Mouse (Mus musculus) liver, embryonic 16.5 days (tissue): ENCODE measurements around the gene Ttyh2. TPM values are rescaled to one million over a fixed set of nuclear protein-coding genes. Genes with fewer than 3 reads are reported as not detected.
A peak's percentile ranks its signal among the peaks of the same experiment; 100 is the strongest.

Source experiments
- ATAC-seq: fragments of 200-750 bp; cut with Nextera tagmentation; 2 replicates; pipeline ENCODE4 v1.8.0; 2017; ENCODE audit warnings: low read depth, mild to moderate bottlenecking, moderate number of reproducible peaks, moderate library complexity
- H3K27ac ChIP-seq: fragments of 300-500 bp; sonication (generic); 2 replicates; pipeline ENCODE4 v1.5.1; 2014; ENCODE audit warnings: mild to moderate bottlenecking, low read length
- H3K27me3 ChIP-seq: fragments of 300-500 bp; sonication (generic); 2 replicates; pipeline ENCODE4 v1.6.1; 2014; ENCODE audit warnings: low read depth, low read length, mixed read lengths; ENCODE audit not compliant: control insufficient read depth, insufficient read depth
- H3K36me3 ChIP-seq: fragments of 300-500 bp; sonication (generic); 2 replicates; pipeline ENCODE4 v1.6.1; 2014; ENCODE audit warnings: mild to moderate bottlenecking; ENCODE audit not compliant: control insufficient read depth, insufficient read depth
- H3K4me1 ChIP-seq: fragments of 300-500 bp; sonication (generic); 2 replicates; pipeline ENCODE4 v1.6.1; 2014; ENCODE audit warnings: low read depth, low read length, mixed read lengths; ENCODE audit not compliant: control insufficient read depth
- H3K4me2 ChIP-seq: fragments of 300-500 bp; sonication (generic); 2 replicates; pipeline ENCODE4 v1.6.1; 2014; ENCODE audit warnings: low read depth, low read length, mixed read lengths
- H3K4me3 ChIP-seq: fragments of 300-500 bp; sonication (generic); 2 replicates; pipeline ENCODE4 v1.5.1; 2014; ENCODE audit warnings: low read depth, mild to moderate bottlenecking, low read length
- H3K9ac ChIP-seq: fragments of 300-500 bp; sonication (generic); 2 replicates; pipeline ENCODE4 v1.6.1; 2014; ENCODE audit warnings: low read depth, low read length
- H3K9me3 ChIP-seq: fragments of 300-500 bp; sonication (generic); replicated peaks from 2 replicates; pipeline ENCODE4 v1.6.1; 2016; ENCODE audit warnings: low read length; ENCODE audit not compliant: control insufficient read depth
- WGBS: fragments of 180-500 bp; shearing (Covaris S2); extraction: QIAGEN DNeasy Blood & Tissue Kit; methylation state at CpG from one replicate; pipeline ENCODE4 v1.1.7; 2014; ENCODE audit not compliant: insufficient replicate concordance; 5-methylcytosine and 5-hydroxymethylcytosine counted together
- polyA plus RNA-seq: library from polyadenylated mRNA; unstranded; fragments of >200 nt; fragmentation: Nextera tagmentation; extraction: Ambion mirVana; gene quantifications from 2 replicates; pipeline ENCODE4 v1.2.1, GENCODE M21; 2015

Gene Ttyh2
- 11.5 and 15.3 TPM in 2 replicates for polyA plus RNA-seq

DNA sequence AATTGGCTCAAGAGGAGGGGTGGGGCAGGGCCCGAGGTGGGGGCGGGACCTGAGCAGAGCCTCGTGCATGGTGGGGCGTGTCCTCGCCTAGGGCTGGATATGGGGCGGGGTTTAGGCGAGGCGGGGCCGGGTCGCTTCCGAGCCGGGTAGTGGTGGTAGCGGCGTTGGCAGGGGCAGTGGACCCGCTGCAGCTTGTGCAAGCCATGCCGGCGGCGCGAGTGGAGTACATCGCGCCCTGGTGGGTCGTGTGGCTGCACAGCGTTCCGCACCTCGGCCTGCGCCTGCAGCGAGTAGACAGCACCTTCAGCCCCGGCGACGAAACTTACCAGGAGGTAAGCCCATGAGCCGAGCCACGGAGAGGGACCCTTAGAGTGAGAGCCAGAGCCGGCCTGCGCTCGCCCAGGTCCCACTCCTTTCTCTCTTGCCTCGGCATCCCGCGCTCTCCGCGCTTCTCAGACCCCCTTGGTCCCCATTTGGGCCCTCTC lies at the start of gene Ttyh2:
Ttyh2 (plus strand) TSS at position 91 of the 485 bp plus-strand sequence.
- Histone ChIP-seq H3K36me3 (peaks cover 24% of the 10 kb centered on the region), H3K4me1 (peaks cover 18% of the 10 kb centered on the region), H3K4me2 (peak within 1 kb of the TSS; percentile 87), H3K27me3 (peaks cover 16% of the 10 kb centered on the region), H3K27ac (peak within 1 kb of the TSS; percentile 39), H3K4me3 (peak within 1 kb of the TSS; percentile 67), H3K9me3 (no peaks in the 10 kb centered on the region), H3K9ac (peak within 1 kb of the TSS; percentile 59)
- peak; percentile 92 for ATAC-seq
- WGBS: under 1% methylated on average over 36 of the region's 40 CpGs

DNA sequence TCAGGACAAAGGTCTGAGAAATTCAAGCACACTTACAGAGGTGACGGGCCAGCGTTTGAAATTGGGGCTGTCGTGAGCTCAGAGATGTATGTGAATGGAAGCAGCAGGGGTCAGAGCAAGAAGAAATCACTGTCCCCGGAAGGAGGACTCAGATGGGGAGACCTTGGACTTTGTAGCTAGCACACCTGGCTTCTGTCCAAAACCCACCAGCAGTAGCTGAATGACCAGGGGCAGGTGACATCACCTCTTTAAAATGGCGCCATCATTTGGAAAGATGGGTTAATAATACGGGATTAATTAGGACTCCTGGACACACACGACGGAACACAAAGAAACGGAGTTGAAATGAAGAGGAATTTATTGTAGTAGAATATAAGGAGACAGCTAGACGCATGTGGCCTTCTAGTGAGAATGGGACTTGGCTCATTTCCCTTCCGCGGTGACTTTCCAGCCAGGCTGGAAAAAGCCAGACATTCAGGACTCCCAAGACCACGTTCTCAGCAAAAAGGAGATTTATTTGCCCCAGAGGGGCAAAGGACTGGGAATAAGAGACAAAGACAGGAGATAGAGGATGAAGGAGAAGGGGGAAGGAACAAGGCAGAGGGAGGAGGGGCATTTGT lies 49.0 kb upstream of the Ttyh2 start:
- WGBS: 70% methylated on average over 13 of the region's 13 CpGs
- H3K36me3 ChIP-seq: no peaks in the 10 kb centered on the region
- peaks cover 4% of the 10 kb centered on the region; the same call in 1 of the 2 replicates for H3K9me3 ChIP-seq
- no peak overlapping the region for H3K4me3 ChIP-seq
- H3K4me1 ChIP-seq: no peaks in the 10 kb centered on the region
- H3K4me2 ChIP-seq: no peak overlapping the region
- H3K27ac ChIP-seq: no peak overlapping the region
- H3K27me3 ChIP-seq: no peaks in the 10 kb centered on the region
- no peak overlapping the region for H3K9ac ChIP-seq
- no peak for ATAC-seq

- Histone ChIP-seq H3K4me2 (no peak overlapping the region), H3K4me1 (no peaks in the 10 kb centered on the region), H3K4me3 (no peak overlapping the region), H3K9me3 (peaks cover 4% of the 10 kb centered on the region; the same call in 1 of the 2 replicates), H3K27ac (no peak overlapping the region), H3K9ac (no peak overlapping the region), H3K27me3 (no peaks in the 10 kb centered on the region), H3K36me3 (no peaks in the 10 kb centered on the region)
- 55% methylated on average over 5 of the region's 6 CpGs for WGBS
- no peak for ATAC-seq
Measured at GRCm38 (mm10) chr11:114627036-114627435, 48.2 kb upstream of the Ttyh2 start.

DNA sequence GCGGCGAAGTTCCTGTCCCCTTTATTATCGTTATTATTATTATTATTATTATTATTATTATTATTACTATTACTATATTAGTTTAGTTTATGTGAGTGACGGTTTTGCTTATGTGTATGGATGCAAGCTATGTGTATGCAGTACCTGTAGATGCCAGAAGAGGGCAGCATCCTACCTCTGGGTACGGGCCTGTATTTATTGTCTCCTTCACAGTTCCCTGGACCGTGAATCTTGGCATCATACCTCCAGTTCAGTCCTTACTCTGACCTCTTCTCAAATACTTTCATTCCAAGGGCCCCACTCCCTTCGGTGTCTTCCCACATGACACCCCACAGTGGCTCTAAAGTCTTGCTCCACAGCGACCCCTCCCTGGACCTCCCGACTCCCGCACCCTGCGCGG lies 47.2 kb upstream of the Ttyh2 start:
- Histone ChIP-seq H3K27ac (no peak overlapping the region), H3K9ac (no peak overlapping the region), H3K9me3 (peaks cover 4% of the 10 kb centered on the region; the same call in 1 of the 2 replicates), H3K4me2 (no peak overlapping the region), H3K4me3 (no peak overlapping the region), H3K36me3 (no peaks in the 10 kb centered on the region), H3K27me3 (no peaks in the 10 kb centered on the region), H3K4me1 (no peaks in the 10 kb centered on the region)
- ATAC-seq: no peak
- WGBS: 70% methylated on average over 12 of the region's 12 CpGs

GRCm38 (mm10) chr11:114630044-114630443 lies 45.2 kb upstream of the Ttyh2 start:
- Histone ChIP-seq H3K4me1 (no peaks in the 10 kb centered on the region), H3K9ac (no peak overlapping the region), H3K36me3 (no peaks in the 10 kb centered on the region), H3K27ac (no peak overlapping the region), H3K4me2 (no peak overlapping the region), H3K9me3 (peaks cover 4% of the 10 kb centered on the region; the same call in 1 of the 2 replicates), H3K4me3 (no peak overlapping the region), H3K27me3 (no peaks in the 10 kb centered on the region)
- ATAC-seq: no peak
- WGBS: 54% methylated on average over 5 of the region's 5 CpGs

DNA sequence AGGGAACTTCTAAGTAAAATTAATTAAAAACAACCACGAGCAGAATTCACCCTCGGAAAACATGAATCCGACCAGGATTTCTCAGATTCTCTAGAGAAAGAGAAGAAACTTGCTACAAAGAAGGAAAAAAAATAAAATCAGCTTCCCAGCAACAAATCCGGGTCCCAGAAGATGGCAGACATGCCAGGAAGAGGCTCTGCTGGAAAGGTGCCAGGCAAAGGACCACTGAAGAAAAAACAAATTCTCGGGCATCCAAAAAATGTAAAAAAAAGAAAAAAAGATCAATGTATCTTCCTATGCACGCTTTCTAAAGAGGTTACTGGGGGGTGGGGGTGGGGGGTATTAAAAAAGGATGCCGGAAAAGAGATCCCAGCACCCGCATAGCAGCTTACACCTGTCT lies 43.0 kb upstream of the Ttyh2 start:
- Histone ChIP-seq H3K27me3 (no peaks in the 10 kb centered on the region; the same call in 1 of the 2 replicates), H3K4me2 (no peak overlapping the region), H3K9me3 (peaks cover 4% of the 10 kb centered on the region; the same call in 1 of the 2 replicates), H3K36me3 (no peaks in the 10 kb centered on the region), H3K4me1 (no peaks in the 10 kb centered on the region), H3K27ac (no peak overlapping the region), H3K9ac (no peak overlapping the region), H3K4me3 (no peak overlapping the region)
- WGBS: 51% methylated on average over 8 of the region's 8 CpGs
- ATAC-seq: no peak

GRCm38 (mm10) chr11:114636292-114636691 lies 38.9 kb upstream of the Ttyh2 start:
- H3K4me3 ChIP-seq: no peak overlapping the region
- 0% methylated on average over 6 of the region's 6 CpGs for WGBS
- ATAC-seq: no peak
- no peaks in the 10 kb centered on the region for H3K36me3 ChIP-seq
- H3K9me3 ChIP-seq: no peaks in the 10 kb centered on the region
- H3K27me3 ChIP-seq: peaks cover 14% of the 10 kb centered on the region
- H3K9ac ChIP-seq: no peak overlapping the region
- H3K27ac ChIP-seq: no peak overlapping the region
- H3K4me2 ChIP-seq: no peak overlapping the region
- H3K4me1 ChIP-seq: no peaks in the 10 kb centered on the region

- WGBS: 52% methylated on average over 35 of the region's 35 CpGs
Measured at GRCm38 (mm10) chr11:114636727-114637505, 38.3 kb upstream of the Ttyh2 start.

More at GRCm38 (mm10) chr11:114636727-114637505, 38.3 kb upstream of the Ttyh2 start:
- H3K4me1 ChIP-seq: no peaks in the 10 kb centered on the region
- no peaks in the 10 kb centered on the region for H3K9me3 ChIP-seq
- no peak overlapping the region for H3K4me2 ChIP-seq
- no peak overlapping the region for H3K27ac ChIP-seq
- peaks cover 14% of the 10 kb centered on the region for H3K27me3 ChIP-seq
- no peak overlapping the region for H3K9ac ChIP-seq
- no peak overlapping the region for H3K4me3 ChIP-seq
- ATAC-seq: no peak
- no peaks in the 10 kb centered on the region for H3K36me3 ChIP-seq
